Mouse (Mus musculus): ENCODE data around the gene Klhl31. TPM values are rescaled to one million over a fixed set of nuclear protein-coding genes. Genes with fewer than 3 reads are reported as not detected.

Klhl31 gene
- polyA plus RNA-seq, 1 experiment from 2014 or later, result 58.7 TPM

DNA sequence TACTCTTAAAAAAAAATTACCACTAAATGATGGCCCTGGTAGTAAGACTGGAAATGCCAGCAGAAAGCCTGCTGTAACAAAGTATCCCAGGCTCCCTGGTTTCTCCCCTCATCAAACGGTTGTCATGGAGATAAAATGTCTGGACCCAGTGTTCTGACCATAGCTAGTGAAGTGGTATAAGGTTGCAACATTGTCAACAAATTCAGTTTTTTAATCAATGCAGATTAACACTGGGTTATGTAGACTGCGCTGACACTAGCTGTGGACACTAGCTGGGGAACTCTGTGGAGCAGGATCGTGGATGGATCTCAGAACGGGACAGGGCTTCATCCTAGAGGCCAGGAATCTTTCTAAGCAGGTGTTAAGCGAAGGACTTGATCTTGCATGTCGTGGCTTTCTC lies 70.2 kb downstream of the Klhl31 start:
- Histone ChIP-seq H3K4me2 (ENCODE audit: low read length) (no peak overlapping the region), H3K36me3 (ENCODE audit: control insufficient read depth, insufficient read depth, low read length) (no peaks in the 10 kb centered on the region), H3K27ac (replicated peaks in 1 of 2; ENCODE audit: control insufficient read depth in 1 of 2, insufficient read depth in 1 of 2, low read depth in 2 of 2, low read length in 2 of 2) (no peak overlapping the region), H3K27me3 (ENCODE audit: control insufficient read depth, insufficient read depth, low read length) (no peaks in the 10 kb centered on the region), H3K9ac (ENCODE audit: low read length) (no peak overlapping the region), H3K4me1 (ENCODE audit: control insufficient read depth in 2 of 2, insufficient read depth in 2 of 2, low read length in 2 of 2) (no peaks in the 10 kb centered on the region), H3K4me3 (ENCODE audit: control insufficient read depth in 1 of 2, insufficient read depth in 1 of 2, low read depth in 1 of 2, low read length in 2 of 2) (no peak overlapping the region), H3K9me3 (ENCODE audit: control insufficient read depth, low read length) (no peaks in the 10 kb centered on the region)
- WGBS, result 60% methylated on average over 6 of the region's 6 CpGs
- ATAC-seq (ENCODE audit: insufficient number of reproducible peaks, insufficient read depth, low FRiP score, low read depth), result no peak

DNA sequence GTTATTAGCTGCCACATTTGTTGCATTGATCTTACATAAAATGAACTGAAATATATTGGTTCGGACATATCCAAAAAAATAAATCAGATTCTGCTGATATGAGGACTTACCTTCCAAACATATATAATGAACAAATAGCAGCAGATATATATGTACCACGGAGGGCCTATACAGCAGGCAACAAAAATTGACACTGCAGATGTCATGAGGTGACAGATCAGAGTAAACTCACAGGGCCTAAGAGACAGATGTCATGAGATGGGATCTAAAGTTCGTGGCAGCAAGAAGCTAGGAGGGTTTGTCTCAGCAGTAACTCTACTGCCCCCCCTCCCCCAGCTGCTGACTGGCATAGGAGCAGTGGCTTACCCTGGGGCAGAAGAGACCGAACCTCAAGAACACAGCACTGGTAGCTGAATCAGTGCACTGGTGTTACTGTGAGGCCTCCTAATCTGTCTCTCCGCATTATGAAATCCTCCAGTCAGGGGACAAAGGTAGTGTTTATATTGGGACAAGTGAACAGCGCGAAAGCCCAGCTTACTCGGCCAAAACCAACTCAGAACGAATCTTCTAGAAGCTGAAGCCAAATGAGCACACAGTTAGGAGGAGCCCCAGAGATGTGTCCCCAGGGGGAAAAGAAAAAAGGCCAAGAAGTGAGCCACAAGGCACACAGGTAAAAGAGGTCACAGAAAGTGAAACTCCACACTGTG lies 71.3 kb downstream of the Klhl31 start:
- H3K36me3 ChIP-seq (ENCODE audit: control insufficient read depth, insufficient read depth, low read length), result no peaks in the 10 kb centered on the region
- no peak overlapping the region for H3K4me3 ChIP-seq (ENCODE audit: control insufficient read depth in 1 of 2, insufficient read depth in 1 of 2, low read depth in 1 of 2, low read length in 2 of 2)
- no peaks in the 10 kb centered on the region for H3K27me3 ChIP-seq (ENCODE audit: control insufficient read depth, insufficient read depth, low read length)
- H3K9ac ChIP-seq (ENCODE audit: low read length), result no peak overlapping the region
- H3K27ac ChIP-seq (replicated peaks in 1 of 2; ENCODE audit: control insufficient read depth in 1 of 2, insufficient read depth in 1 of 2, low read depth in 2 of 2, low read length in 2 of 2), result no peak overlapping the region
- no peaks in the 10 kb centered on the region for H3K4me1 ChIP-seq (ENCODE audit: control insufficient read depth in 2 of 2, insufficient read depth in 2 of 2, low read length in 2 of 2)
- 79% methylated on average over 9 of the region's 9 CpGs for WGBS
- no peaks in the 10 kb centered on the region for H3K9me3 ChIP-seq (ENCODE audit: control insufficient read depth, low read length)
- no peak for ATAC-seq (ENCODE audit: insufficient number of reproducible peaks, insufficient read depth, low FRiP score, low read depth)
- H3K4me2 ChIP-seq (ENCODE audit: low read length), result no peak overlapping the region

DNA sequence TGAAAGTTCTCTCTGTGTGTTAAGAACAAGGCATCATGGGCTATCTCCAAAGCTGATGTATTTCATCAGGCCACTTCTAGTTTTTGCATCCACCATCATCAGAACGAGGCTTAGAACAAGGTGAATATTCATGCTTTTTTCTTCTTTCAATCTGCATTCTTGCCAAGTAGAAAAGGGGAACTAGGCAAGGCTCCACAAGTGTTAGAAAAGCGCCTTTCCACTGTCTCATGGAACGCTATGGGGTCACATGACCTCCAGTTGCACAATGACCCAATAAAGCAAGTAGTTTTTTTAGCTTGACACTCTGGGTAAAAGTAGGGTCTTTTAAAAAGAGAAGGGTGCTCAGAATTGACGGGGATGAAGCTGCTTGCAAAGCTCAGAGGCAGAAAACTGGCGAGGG lies 72.7 kb downstream of the Klhl31 start:
- no peak overlapping the region for H3K4me3 ChIP-seq (ENCODE audit: control insufficient read depth in 1 of 2, insufficient read depth in 1 of 2, low read depth in 1 of 2, low read length in 2 of 2)
- H3K27me3 ChIP-seq (ENCODE audit: control insufficient read depth, insufficient read depth, low read length), result no peaks in the 10 kb centered on the region
- no peak for ATAC-seq (ENCODE audit: insufficient number of reproducible peaks, insufficient read depth, low FRiP score, low read depth)
- no peaks in the 10 kb centered on the region for H3K36me3 ChIP-seq (ENCODE audit: control insufficient read depth, insufficient read depth, low read length)
- H3K4me1 ChIP-seq (ENCODE audit: control insufficient read depth in 2 of 2, insufficient read depth in 2 of 2, low read length in 2 of 2), result no peaks in the 10 kb centered on the region
- no peak overlapping the region for H3K27ac ChIP-seq (replicated peaks in 1 of 2; ENCODE audit: control insufficient read depth in 1 of 2, insufficient read depth in 1 of 2, low read depth in 2 of 2, low read length in 2 of 2)
- WGBS, result 72% methylated on average over 5 of the region's 5 CpGs
- no peak overlapping the region for H3K9ac ChIP-seq (ENCODE audit: low read length)
- H3K4me2 ChIP-seq (ENCODE audit: low read length), result no peak overlapping the region
- no peaks in the 10 kb centered on the region for H3K9me3 ChIP-seq (ENCODE audit: control insufficient read depth, low read length)

Other genes starting within 250 kb of the Klhl31 start
- 18.2 and 18.9 TPM in 2 replicates for gene Lrrc1, start 91.6 kb upstream of the Klhl31 start, polyA plus RNA-seq (2014; fragmentation: Nextera tagmentation; extraction: Ambion mirVana)
- 8.2 and 9.8 TPM in 2 replicates for gene Gclc, start 118.0 kb downstream of the Klhl31 start, polyA plus RNA-seq (2014; fragmentation: Nextera tagmentation; extraction: Ambion mirVana)